Mouse (Mus musculus) midbrain, embryonic 16.5 days (tissue): ENCODE measurements around the gene Gpr3. TPM values are rescaled to one million over a fixed set of nuclear protein-coding genes. Genes with fewer than 3 reads are reported as not detected.

Experiments
- ATAC-seq: fragments of 200-750 bp; cut with Nextera tagmentation; 2 replicates; pipeline ENCODE4 v1.8.0; 2017; ENCODE audit warnings: moderate TSS enrichment
- H3K27ac ChIP-seq: fragments of 300-500 bp; sonication (generic); 2 replicates; pipeline ENCODE4 v1.5.1; 2014; ENCODE audit warnings: mild to moderate bottlenecking, low read length, mixed read lengths
- H3K27me3 ChIP-seq: fragments of 300-500 bp; sonication (generic); 2 replicates; pipeline ENCODE4 v1.6.1; 2014; ENCODE audit warnings: low read depth, low read length, mixed read lengths; ENCODE audit not compliant: control insufficient read depth, insufficient read depth
- H3K36me3 ChIP-seq: fragments of 300-500 bp; sonication (generic); 2 replicates; pipeline ENCODE4 v1.6.1; 2014; ENCODE audit warnings: mild to moderate bottlenecking, low read length, moderate library complexity, mixed read lengths; ENCODE audit not compliant: control insufficient read depth, insufficient read depth
- H3K4me1 ChIP-seq: fragments of 300-500 bp; sonication (generic); 2 replicates; pipeline ENCODE4 v1.6.1; 2014; ENCODE audit warnings: mild to moderate bottlenecking, low read length, mixed read lengths; ENCODE audit not compliant: control insufficient read depth, insufficient read depth
- H3K4me2 ChIP-seq: fragments of 300-500 bp; sonication (generic); 2 replicates; pipeline ENCODE4 v1.6.1; 2014; ENCODE audit warnings: mild to moderate bottlenecking, low read length, mixed read lengths
- H3K4me3 ChIP-seq: fragments of 300-500 bp; sonication (generic); 2 replicates; pipeline ENCODE4 v1.5.1; 2014; ENCODE audit warnings: low read depth, mild to moderate bottlenecking, low read length, moderate library complexity, mixed read lengths
- H3K9ac ChIP-seq: fragments of 300-500 bp; sonication (generic); 2 replicates; pipeline ENCODE4 v1.6.1; 2014; ENCODE audit warnings: low read depth, low read length, mixed read lengths
- H3K9me3 ChIP-seq: fragments of 300-500 bp; sonication (generic); replicated peaks from 2 replicates; pipeline ENCODE4 v1.6.1; 2014; ENCODE audit warnings: mild to moderate bottlenecking, low read length, mixed read lengths; ENCODE audit not compliant: control insufficient read depth, poor library complexity, severe bottlenecking
- WGBS: fragments of 180-500 bp; shearing (Covaris S2); extraction: QIAGEN DNeasy Blood & Tissue Kit; methylation state at CpG from one replicate; pipeline ENCODE4 v1.1.7; 2014; 5-methylcytosine and 5-hydroxymethylcytosine counted together
- polyA plus RNA-seq: library from polyadenylated mRNA; unstranded; fragments of >200 nt; fragmentation: Nextera tagmentation; extraction: Ambion mirVana; gene quantifications from 2 replicates; pipeline ENCODE4 v1.2.1, GENCODE M21; 2015

Gene Gpr3
- polyA plus RNA-seq, 1 experiment from 2014 or later = 2.0 TPM

- Histone ChIP-seq H3K27ac (peak overlapping the region; percentile 83), H3K27me3 (no peaks in the 10 kb centered on the region), H3K4me3 (no peak overlapping the region), H3K4me2 (peak overlapping the region; percentile 15; the same call in 1 of the 2 replicates), H3K4me1 (peaks cover 45% of the 10 kb centered on the region), H3K9me3 (no peaks in the 10 kb centered on the region), H3K9ac (peak overlapping the region; percentile 40), H3K36me3 (peaks cover 4% of the 10 kb centered on the region; the same call in 1 of the 2 replicates)
- ATAC-seq = no peak
- 13% methylated on average over 19 of the region's 19 CpGs for WGBS
Observed at GRCm38 (mm10) chr4:133198337-133199180, 13.8 kb downstream of the Gpr3 start.

- H3K36me3 ChIP-seq = peaks cover 4% of the 10 kb centered on the region; the same call in 1 of the 2 replicates
- 17% methylated on average over 13 of the region's 13 CpGs for WGBS
- peaks cover 45% of the 10 kb centered on the region for H3K4me1 ChIP-seq
- H3K9ac ChIP-seq = peak overlapping the region; percentile 49; the same call in 1 of the 2 replicates
- H3K27ac ChIP-seq = peak overlapping the region; percentile 83
- no peaks in the 10 kb centered on the region for H3K9me3 ChIP-seq
- no peak overlapping the region; the same call in 1 of the 2 replicates for H3K4me2 ChIP-seq
- ATAC-seq = peak; percentile 49
- H3K27me3 ChIP-seq = no peaks in the 10 kb centered on the region
- no peak overlapping the region for H3K4me3 ChIP-seq
Observed at GRCm38 (mm10) chr4:133197801-133198286, 14.5 kb downstream of the Gpr3 start.

- 11% methylated on average over 5 of the region's 5 CpGs for WGBS
Observed at GRCm38 (mm10) chr4:133197355-133197754, 15.0 kb downstream of the Gpr3 start.

GRCm38 (mm10) chr4:133196852-133197251 is 15.5 kb downstream of the Gpr3 start:
- ATAC-seq = peak; percentile 33; the same call in 1 of the 2 replicates
- Histone ChIP-seq H3K36me3 (peaks cover 7% of the 10 kb centered on the region), H3K27me3 (no peaks in the 10 kb centered on the region), H3K27ac (peak overlapping the region; percentile 83), H3K9ac (peak overlapping the region; percentile 5), H3K4me2 (no peak overlapping the region), H3K9me3 (no peaks in the 10 kb centered on the region), H3K4me3 (no peak overlapping the region), H3K4me1 (peaks cover 45% of the 10 kb centered on the region)
- whole genome bisulfite sequencing = 20% methylated on average over 7 of the region's 7 CpGs

More at GRCm38 (mm10) chr4:133197355-133197754, 15.0 kb downstream of the Gpr3 start:
- peak overlapping the region; percentile 83 for H3K27ac ChIP-seq
- H3K9ac ChIP-seq = peak overlapping the region; percentile 49; the same call in 1 of the 2 replicates
- peaks cover 45% of the 10 kb centered on the region for H3K4me1 ChIP-seq
- H3K9me3 ChIP-seq = no peaks in the 10 kb centered on the region
- peaks cover 7% of the 10 kb centered on the region for H3K36me3 ChIP-seq
- no peak overlapping the region for H3K4me2 ChIP-seq
- H3K4me3 ChIP-seq = no peak overlapping the region
- peak; percentile 12; the same call in 1 of the 2 replicates for ATAC-seq
- H3K27me3 ChIP-seq = no peaks in the 10 kb centered on the region

- no peaks in the 10 kb centered on the region for H3K9me3 ChIP-seq
- H3K4me2 ChIP-seq = no peak overlapping the region
- H3K9ac ChIP-seq = peak overlapping the region; percentile 26; the same call in 1 of the 2 replicates
- H3K4me1 ChIP-seq = peaks cover 44% of the 10 kb centered on the region
- H3K27ac ChIP-seq = peak overlapping the region; percentile 83
- no peaks in the 10 kb centered on the region for H3K27me3 ChIP-seq
- ATAC-seq = no peak
- H3K4me3 ChIP-seq = no peak overlapping the region
- peaks cover 7% of the 10 kb centered on the region for H3K36me3 ChIP-seq
- WGBS = 84% methylated on average over 2 of the region's 2 CpGs
Observed at GRCm38 (mm10) chr4:133196136-133196535, 16.2 kb downstream of the Gpr3 start.

- Histone ChIP-seq H3K4me1 (peaks cover 33% of the 10 kb centered on the region), H3K27ac (no peak overlapping the region), H3K9ac (no peak overlapping the region), H3K4me3 (no peak overlapping the region), H3K27me3 (no peaks in the 10 kb centered on the region), H3K36me3 (peaks cover 10% of the 10 kb centered on the region), H3K9me3 (no peaks in the 10 kb centered on the region), H3K4me2 (no peak overlapping the region)
- 68% methylated on average over 4 of the region's 4 CpGs for WGBS
- ATAC-seq = no peak
Observed at GRCm38 (mm10) chr4:133195014-133195413, 17.3 kb downstream of the Gpr3 start.

- H3K4me2 ChIP-seq = no peak overlapping the region
- H3K4me1 ChIP-seq = peaks cover 31% of the 10 kb centered on the region
- no peak for ATAC-seq
- no peak overlapping the region for H3K9ac ChIP-seq
- WGBS = 84% methylated on average over 10 of the region's 11 CpGs
- H3K4me3 ChIP-seq = no peak overlapping the region
- H3K9me3 ChIP-seq = no peaks in the 10 kb centered on the region
- no peak overlapping the region for H3K27ac ChIP-seq
- peaks cover 10% of the 10 kb centered on the region for H3K36me3 ChIP-seq
- no peaks in the 10 kb centered on the region for H3K27me3 ChIP-seq
Observed at GRCm38 (mm10) chr4:133194482-133194881, 17.9 kb downstream of the Gpr3 start.

- H3K4me2 ChIP-seq = no peak overlapping the region
- no peak for ATAC-seq
- H3K4me1 ChIP-seq = peaks cover 4% of the 10 kb centered on the region; the same call in 1 of the 2 replicates
- no peaks in the 10 kb centered on the region for H3K27me3 ChIP-seq
- no peak overlapping the region for H3K27ac ChIP-seq
- H3K9me3 ChIP-seq = no peaks in the 10 kb centered on the region
- WGBS = 51% methylated on average over 10 of the region's 10 CpGs
- H3K36me3 ChIP-seq = peaks cover 8% of the 10 kb centered on the region
- H3K4me3 ChIP-seq = no peak overlapping the region
- no peak overlapping the region for H3K9ac ChIP-seq
Observed at GRCm38 (mm10) chr4:133189396-133189795, 22.9 kb downstream of the Gpr3 start.

- H3K4me1 ChIP-seq = peaks cover 4% of the 10 kb centered on the region; the same call in 1 of the 2 replicates
- no peak overlapping the region for H3K27ac ChIP-seq
- H3K9me3 ChIP-seq = no peaks in the 10 kb centered on the region
- no peak overlapping the region for H3K4me3 ChIP-seq
- no peak overlapping the region for H3K4me2 ChIP-seq
- 93% methylated on average over 5 of the region's 5 CpGs for WGBS
- ATAC-seq = no peak
- no peak overlapping the region for H3K9ac ChIP-seq
- peaks cover 5% of the 10 kb centered on the region; the same call in 1 of the 2 replicates for H3K36me3 ChIP-seq
- no peaks in the 10 kb centered on the region for H3K27me3 ChIP-seq
Observed at GRCm38 (mm10) chr4:133186856-133187255, 25.5 kb downstream of the Gpr3 start.
